Mouse (Mus musculus): ENCODE measurements at regions not wholly inside any gene's neighbourhood (a gene's known extent, or its start where the extent isn't known, plus 50 kb on each side); places are given as distances from the start of the nearest gene placed in this dataset.

DNA sequence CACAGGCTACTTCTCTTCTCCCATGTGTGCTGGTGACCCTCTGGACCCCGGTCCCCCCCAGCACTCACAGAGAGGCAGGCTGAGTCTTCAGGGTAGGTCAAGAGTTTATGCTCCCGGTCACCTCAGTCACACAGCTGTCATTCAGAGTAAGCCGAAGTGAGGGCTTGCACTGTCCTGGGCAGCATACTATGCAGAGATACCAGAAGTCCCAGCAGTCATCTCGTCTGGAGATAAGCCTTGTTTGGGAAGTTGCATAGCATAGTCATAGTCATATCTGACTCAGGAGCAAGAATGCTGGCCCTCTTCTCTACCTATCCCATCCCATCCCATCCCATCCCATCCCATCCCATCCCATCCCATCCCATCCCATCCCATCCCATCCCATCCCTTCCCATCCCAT, 1211.5 kb upstream of the A1bg start:
- ATAC-seq (ENCODE audit: low read depth): no peak
- Histone ChIP-seq H3K4me1 (replicated peaks; ENCODE audit: control insufficient read depth, insufficient read depth, low read length) (peaks cover 19% of the 10 kb centered on the region), H3K4me3 (ENCODE audit: low read length) (no peak overlapping the region), H3K4me2 (ENCODE audit: low read depth, low read length) (no peak overlapping the region), H3K36me3 (ENCODE audit: control insufficient read depth, insufficient read depth, low read length) (no peaks in the 10 kb centered on the region), H3K27me3 (ENCODE audit: control insufficient read depth, insufficient read depth, low read depth, low read length) (no peaks in the 10 kb centered on the region), H3K9ac (ENCODE audit: low read length) (no peak overlapping the region), H3K9me3 (ENCODE audit: control insufficient read depth, low read length) (no peaks in the 10 kb centered on the region), H3K27ac (ENCODE audit: low read length) (no peak overlapping the region)
- 79% methylated on average over 4 of the region's 4 CpGs for WGBS

DNA sequence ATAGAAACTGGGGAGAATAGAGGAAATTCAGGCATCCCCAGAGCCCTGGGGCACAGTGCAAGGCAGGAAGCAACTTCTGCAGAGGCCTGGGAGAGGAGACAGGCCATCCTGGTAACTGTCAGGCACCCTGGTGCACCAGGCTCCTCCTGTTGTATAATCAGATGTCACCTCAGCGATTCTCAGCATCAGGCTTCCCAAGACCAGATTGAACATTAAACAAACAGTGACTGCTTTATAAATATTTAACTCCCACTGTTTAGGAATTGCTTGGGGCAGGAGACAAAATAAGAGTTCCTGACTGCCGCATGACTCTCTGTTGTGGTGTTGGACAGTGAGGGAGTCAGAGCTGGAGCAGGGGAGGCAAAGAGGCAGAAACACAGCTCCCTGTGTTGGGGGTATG, 1210.1 kb upstream of the A1bg start:
- peak; percentile 57 for ATAC-seq (ENCODE audit: low read depth)
- H3K4me3 ChIP-seq (ENCODE audit: low read length): no peak overlapping the region
- no peaks in the 10 kb centered on the region for H3K9me3 ChIP-seq (ENCODE audit: control insufficient read depth, low read length)
- 23% methylated on average over 2 of the region's 2 CpGs for WGBS
- no peaks in the 10 kb centered on the region for H3K27me3 ChIP-seq (ENCODE audit: control insufficient read depth, insufficient read depth, low read depth, low read length)
- peaks cover 25% of the 10 kb centered on the region for H3K4me1 ChIP-seq (replicated peaks; ENCODE audit: control insufficient read depth, insufficient read depth, low read length)
- H3K27ac ChIP-seq (ENCODE audit: low read length): no peak overlapping the region; the same call in 1 of the 2 replicates
- no peak overlapping the region for H3K9ac ChIP-seq (ENCODE audit: low read length)
- H3K4me2 ChIP-seq (ENCODE audit: low read depth, low read length): no peak overlapping the region
- H3K36me3 ChIP-seq (ENCODE audit: control insufficient read depth, insufficient read depth, low read length): no peaks in the 10 kb centered on the region

GRCm38 (mm10) chr15:62131686-62132085, 1208.9 kb upstream of the A1bg start:
- Histone ChIP-seq H3K36me3 (ENCODE audit: control insufficient read depth, insufficient read depth, low read length) (no peaks in the 10 kb centered on the region), H3K9me3 (ENCODE audit: control insufficient read depth, low read length) (no peaks in the 10 kb centered on the region), H3K27me3 (ENCODE audit: control insufficient read depth, insufficient read depth, low read depth, low read length) (no peaks in the 10 kb centered on the region), H3K27ac (ENCODE audit: low read length) (no peak overlapping the region), H3K4me3 (ENCODE audit: low read length) (no peak overlapping the region), H3K4me2 (ENCODE audit: low read depth, low read length) (no peak overlapping the region), H3K4me1 (replicated peaks; ENCODE audit: control insufficient read depth, insufficient read depth, low read length) (peaks cover 21% of the 10 kb centered on the region), H3K9ac (ENCODE audit: low read length) (no peak overlapping the region)
- no peak for ATAC-seq (ENCODE audit: low read depth)
- 63% methylated on average over 3 of the region's 3 CpGs for WGBS

DNA sequence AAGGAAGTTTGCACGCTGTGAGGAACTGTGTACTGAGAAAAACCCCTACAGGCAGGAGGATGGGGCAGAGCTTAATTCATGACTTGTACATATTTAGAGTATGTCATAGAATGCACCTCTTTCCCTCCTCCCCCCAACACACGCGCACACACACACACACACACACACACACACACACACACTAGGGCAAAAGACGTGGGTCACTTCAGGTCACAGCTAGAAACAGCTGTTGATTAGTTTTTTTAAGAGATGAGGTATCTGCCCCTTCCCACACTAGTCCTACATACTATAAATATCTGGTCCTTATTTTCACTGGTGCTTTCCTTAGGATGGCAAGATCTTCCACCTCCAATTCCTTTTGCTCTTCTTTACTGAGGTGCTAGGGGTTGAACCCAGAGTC, 1207.7 kb upstream of the A1bg start:
- Histone ChIP-seq H3K4me1 (replicated peaks; ENCODE audit: control insufficient read depth, insufficient read depth, low read length) (peaks cover 21% of the 10 kb centered on the region), H3K4me3 (ENCODE audit: low read length) (no peak overlapping the region), H3K27ac (ENCODE audit: low read length) (no peak overlapping the region), H3K9ac (ENCODE audit: low read length) (no peak overlapping the region), H3K36me3 (ENCODE audit: control insufficient read depth, insufficient read depth, low read length) (no peaks in the 10 kb centered on the region), H3K27me3 (ENCODE audit: control insufficient read depth, insufficient read depth, low read depth, low read length) (no peaks in the 10 kb centered on the region), H3K4me2 (ENCODE audit: low read depth, low read length) (no peak overlapping the region), H3K9me3 (ENCODE audit: control insufficient read depth, low read length) (no peaks in the 10 kb centered on the region)
- WGBS: 85% methylated on average over 4 of the region's 4 CpGs
- ATAC-seq (ENCODE audit: low read depth): no peak

- H3K9me3 ChIP-seq (ENCODE audit: control insufficient read depth, low read length): no peaks in the 10 kb centered on the region
- no peak for ATAC-seq (ENCODE audit: low read depth)
- no peak overlapping the region for H3K4me2 ChIP-seq (ENCODE audit: low read depth, low read length)
- no peaks in the 10 kb centered on the region for H3K27me3 ChIP-seq (ENCODE audit: control insufficient read depth, insufficient read depth, low read depth, low read length)
- no peak overlapping the region for H3K9ac ChIP-seq (ENCODE audit: low read length)
- H3K27ac ChIP-seq (ENCODE audit: low read length): peak overlapping the region; percentile 1; the same call in 1 of the 2 replicates
- H3K4me3 ChIP-seq (ENCODE audit: low read length): no peak overlapping the region
- WGBS: 25% methylated on average over 11 of the region's 11 CpGs
- H3K36me3 ChIP-seq (ENCODE audit: control insufficient read depth, insufficient read depth, low read length): no peaks in the 10 kb centered on the region
- H3K4me1 ChIP-seq (replicated peaks; ENCODE audit: control insufficient read depth, insufficient read depth, low read length): peaks cover 21% of the 10 kb centered on the region
Observed at GRCm38 (mm10) chr15:62128546-62129212, 1205.9 kb upstream of the A1bg start.

DNA sequence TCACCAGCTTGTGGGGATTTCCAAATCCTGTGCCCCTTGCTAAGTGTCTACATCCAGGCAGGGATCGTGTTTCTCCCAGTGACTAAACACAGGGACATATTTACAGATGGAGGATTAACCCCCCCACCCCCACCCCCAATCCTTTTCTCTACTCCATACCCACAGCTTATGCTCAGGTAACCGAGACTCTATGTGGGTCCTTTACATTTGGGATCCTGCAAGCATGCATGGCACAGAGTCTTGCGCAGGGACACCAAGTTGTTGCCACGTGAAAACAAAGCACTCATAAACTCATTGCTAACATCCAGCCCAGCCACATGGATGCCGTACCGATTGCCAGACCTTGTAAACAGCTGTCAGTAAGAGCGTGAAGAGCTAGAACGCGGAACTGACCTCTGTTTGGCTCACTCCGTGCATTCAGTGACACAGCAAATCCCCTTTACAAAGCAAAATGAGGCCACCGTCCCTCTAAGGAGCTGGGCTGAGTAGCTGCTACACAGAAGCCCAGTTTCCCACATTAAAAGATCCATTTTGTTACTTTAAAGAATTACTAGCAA, 1204.9 kb upstream of the A1bg start:
- no peak overlapping the region for H3K9ac ChIP-seq (ENCODE audit: low read length)
- 44% methylated on average over 11 of the region's 11 CpGs for WGBS
- no peak overlapping the region for H3K4me3 ChIP-seq (ENCODE audit: low read length)
- H3K4me2 ChIP-seq (ENCODE audit: low read depth, low read length): no peak overlapping the region
- no peaks in the 10 kb centered on the region for H3K36me3 ChIP-seq (ENCODE audit: control insufficient read depth, insufficient read depth, low read length)
- no peaks in the 10 kb centered on the region for H3K9me3 ChIP-seq (ENCODE audit: control insufficient read depth, low read length)
- no peak overlapping the region for H3K27ac ChIP-seq (ENCODE audit: low read length)
- peaks cover 15% of the 10 kb centered on the region for H3K4me1 ChIP-seq (replicated peaks; ENCODE audit: control insufficient read depth, insufficient read depth, low read length)
- H3K27me3 ChIP-seq (ENCODE audit: control insufficient read depth, insufficient read depth, low read depth, low read length): no peaks in the 10 kb centered on the region
- ATAC-seq (ENCODE audit: low read depth): peak; percentile 45

GRCm38 (mm10) chr15:62125718-62126117, 1202.9 kb upstream of the A1bg start:
- Histone ChIP-seq H3K4me1 (replicated peaks; ENCODE audit: control insufficient read depth, insufficient read depth, low read length) (peaks cover 16% of the 10 kb centered on the region), H3K9me3 (ENCODE audit: control insufficient read depth, low read length) (no peaks in the 10 kb centered on the region), H3K4me2 (ENCODE audit: low read depth, low read length) (no peak overlapping the region), H3K27me3 (ENCODE audit: control insufficient read depth, insufficient read depth, low read depth, low read length) (no peaks in the 10 kb centered on the region), H3K9ac (ENCODE audit: low read length) (no peak overlapping the region), H3K4me3 (ENCODE audit: low read length) (no peak overlapping the region), H3K36me3 (ENCODE audit: control insufficient read depth, insufficient read depth, low read length) (no peaks in the 10 kb centered on the region), H3K27ac (ENCODE audit: low read length) (no peak overlapping the region)
- ATAC-seq (ENCODE audit: low read depth): no peak
- 96% methylated on average over 7 of the region's 7 CpGs for WGBS

- no peak overlapping the region for H3K9ac ChIP-seq (ENCODE audit: low read length)
- H3K4me3 ChIP-seq (ENCODE audit: low read length): no peak overlapping the region
- H3K27me3 ChIP-seq (ENCODE audit: control insufficient read depth, insufficient read depth, low read depth, low read length): no peaks in the 10 kb centered on the region
- 53% methylated on average over 4 of the region's 4 CpGs for WGBS
- H3K9me3 ChIP-seq (ENCODE audit: control insufficient read depth, low read length): no peaks in the 10 kb centered on the region
- no peak overlapping the region for H3K4me2 ChIP-seq (ENCODE audit: low read depth, low read length)
- no peak overlapping the region for H3K27ac ChIP-seq (ENCODE audit: low read length)
- H3K4me1 ChIP-seq (replicated peaks; ENCODE audit: control insufficient read depth, insufficient read depth, low read length): peaks cover 25% of the 10 kb centered on the region
- no peak for ATAC-seq (ENCODE audit: low read depth)
- no peaks in the 10 kb centered on the region for H3K36me3 ChIP-seq (ENCODE audit: control insufficient read depth, insufficient read depth, low read length)
Observed at GRCm38 (mm10) chr15:62123756-62124155, 1200.9 kb upstream of the A1bg start.

- Histone ChIP-seq H3K9me3 (ENCODE audit: control insufficient read depth, low read length) (no peaks in the 10 kb centered on the region), H3K4me2 (ENCODE audit: low read depth, low read length) (no peak overlapping the region), H3K9ac (ENCODE audit: low read length) (no peak overlapping the region), H3K27ac (ENCODE audit: low read length) (no peak overlapping the region), H3K27me3 (ENCODE audit: control insufficient read depth, insufficient read depth, low read depth, low read length) (no peaks in the 10 kb centered on the region), H3K4me3 (ENCODE audit: low read length) (no peak overlapping the region), H3K4me1 (replicated peaks; ENCODE audit: control insufficient read depth, insufficient read depth, low read length) (peaks cover 18% of the 10 kb centered on the region), H3K36me3 (ENCODE audit: control insufficient read depth, insufficient read depth, low read length) (no peaks in the 10 kb centered on the region)
- ATAC-seq (ENCODE audit: low read depth): no peak
- 82% methylated on average over 9 of the region's 9 CpGs for WGBS
Observed at GRCm38 (mm10) chr15:62122265-62123023, 1199.6 kb upstream of the A1bg start.

Data from lung, embryonic 16.5 days (tissue).